In the genomic region with DNA sequence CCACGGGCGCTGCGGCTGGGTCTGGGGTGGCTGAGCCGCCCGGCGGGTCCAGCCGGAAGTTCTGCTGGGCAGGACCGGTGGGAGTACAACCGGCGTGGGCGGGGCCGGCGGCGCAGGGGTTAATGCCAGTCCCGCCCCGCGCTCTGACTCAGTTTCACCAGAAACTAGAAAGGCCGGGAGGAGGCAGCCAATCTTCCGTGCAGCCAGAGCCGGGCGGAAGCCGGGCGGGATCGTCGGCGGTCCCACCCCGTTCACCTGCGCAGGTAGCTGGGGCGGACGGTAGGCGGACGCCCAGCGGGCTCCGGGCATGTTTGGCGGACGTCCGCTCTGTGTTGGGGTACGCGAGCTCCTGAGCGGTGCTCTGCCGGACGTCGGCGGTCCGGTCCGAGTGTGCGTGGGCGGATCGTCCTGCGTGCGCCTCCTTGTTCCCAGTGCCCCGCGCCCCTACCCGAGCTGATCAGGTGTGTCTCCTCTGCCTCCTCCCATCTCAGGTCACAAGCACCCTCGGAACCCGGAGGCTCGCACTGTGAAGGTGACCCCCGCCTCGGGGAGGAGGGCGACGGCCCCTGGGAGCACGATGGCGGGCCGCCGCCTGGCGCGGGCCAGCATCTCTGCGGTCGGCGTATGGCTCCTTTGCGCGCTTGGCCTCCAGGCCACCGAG, we compare ENCODE assay signal across 9 mouse cellular contexts. TPM values are rescaled to one million over a fixed set of nuclear protein-coding genes. Genes with fewer than 3 reads are reported as not detected.
DNase-seq lines count a peak whose midpoint lies in the region; ATAC-seq lines count a peak whose summit lies in the region.
"Had no signal": no experiment of that assay in that cellular context is flagged by ENCODE, and none has a peak within 500 bp of the region (broad histone marks: within the 10 kb centered on the region; RNA-seq: fewer than 3 reads in every experiment).

A gene (plus strand): TSS at position 153 of the 661 bp plus-strand sequence.

- peak within 1 kb of the TSS; percentile 62 for H3K4me3 ChIP-seq in heart, embryonic 13.5 days
- peak within 1 kb of the TSS; percentile 41 for H3K4me3 ChIP-seq in hindbrain, embryonic 16.5 days (ENCODE audit: low read length)
- H3K4me3 ChIP-seq in liver, embryonic 13.5 days (replicated peaks), result peak within 1 kb of the TSS; percentile 49
- peak within 1 kb of the TSS; percentile 38 for H3K4me3 ChIP-seq in neural tube, embryonic 13.5 days

- H3K4me2 ChIP-seq in heart, embryonic 13.5 days, result peak within 1 kb of the TSS; percentile 84
- H3K4me2 ChIP-seq in hindbrain, embryonic 16.5 days (ENCODE audit: low read length), result peak within 1 kb of the TSS; percentile 59
- peak within 1 kb of the TSS; percentile 69 for H3K4me2 ChIP-seq in liver, embryonic 13.5 days
- peak within 1 kb of the TSS; percentile 63 for H3K4me2 ChIP-seq in neural tube, embryonic 13.5 days

- ATAC-seq in heart, embryonic 13.5 days (ENCODE audit: extremely low read depth, insufficient number of reproducible peaks, low FRiP score, low TSS enrichment), result no peak
- peak; percentile 37; the same call in 1 of the 2 replicates for ATAC-seq in hindbrain, embryonic 16.5 days
- ATAC-seq in liver, embryonic 13.5 days (ENCODE audit: low read depth), result no peak
- no peak for ATAC-seq in neural tube, embryonic 13.5 days (ENCODE audit: low read depth)
- no peak for ATAC-seq in erythroid progenitor cell, adult 5-6 weeks (replicated peaks; ENCODE audit: low FRiP score, poor library complexity, severe bottlenecking)

- H3K9me3 ChIP-seq in heart, embryonic 13.5 days, result no peaks in the 10 kb centered on the region
- H3K9me3 ChIP-seq in hindbrain, embryonic 16.5 days (ENCODE audit: control insufficient read depth, low read length), result no peaks in the 10 kb centered on the region
- H3K9me3 ChIP-seq in liver, embryonic 13.5 days (replicated peaks), result no peaks in the 10 kb centered on the region
- H3K9me3 ChIP-seq in neural tube, embryonic 13.5 days, result no peaks in the 10 kb centered on the region

- peak within 1 kb of the TSS; percentile 66 for H3K9ac ChIP-seq in heart, embryonic 13.5 days
- H3K9ac ChIP-seq in hindbrain, embryonic 16.5 days (ENCODE audit: low read depth, low read length), result peak within 1 kb of the TSS; percentile 39
- H3K9ac ChIP-seq in liver, embryonic 13.5 days, result no peak within 1 kb of the TSS
- peak within 1 kb of the TSS; percentile 43; the same call in 1 of the 2 replicates for H3K9ac ChIP-seq in neural tube, embryonic 13.5 days

- DNase-seq in heart, adult 11 months, result no peak
- peak; percentile 23 for DNase-seq in embryo, embryonic 10 days (ENCODE audit: low spot score)
- no peak for DNase-seq in liver, embryonic 13.5 days
- no peak for DNase-seq in left cerebral cortex, adult 18-20 months (ENCODE audit: low spot score in 2 of 2)

- H3K27me3 ChIP-seq in heart, embryonic 13.5 days (replicated peaks), result peaks cover 93% of the 10 kb centered on the region
- H3K27me3 ChIP-seq in hindbrain, embryonic 16.5 days (replicated peaks; ENCODE audit: control insufficient read depth, insufficient read depth, low read length), result peaks cover 48% of the 10 kb centered on the region
- peaks cover 83% of the 10 kb centered on the region for H3K27me3 ChIP-seq in liver, embryonic 13.5 days
- H3K27me3 ChIP-seq in neural tube, embryonic 13.5 days, result peaks cover 69% of the 10 kb centered on the region

- H3K27ac ChIP-seq in heart, embryonic 13.5 days (replicated peaks), result no peak within 1 kb of the TSS
- no peak within 1 kb of the TSS for H3K27ac ChIP-seq in hindbrain, embryonic 16.5 days (ENCODE audit: low read depth, low read length)
- no peak within 1 kb of the TSS for H3K27ac ChIP-seq in liver, embryonic 13.5 days
- H3K27ac ChIP-seq in neural tube, embryonic 13.5 days (replicated peaks), result no peak within 1 kb of the TSS

- peaks cover 13% of the 10 kb centered on the region for H3K4me1 ChIP-seq in heart, embryonic 13.5 days
- peaks cover 10% of the 10 kb centered on the region for H3K4me1 ChIP-seq in hindbrain, embryonic 16.5 days (ENCODE audit: control insufficient read depth, insufficient read depth, low read depth, low read length)
- peaks cover 12% of the 10 kb centered on the region for H3K4me1 ChIP-seq in liver, embryonic 13.5 days (replicated peaks)
- H3K4me1 ChIP-seq in neural tube, embryonic 13.5 days (replicated peaks), result peaks cover 13% of the 10 kb centered on the region

- under 1% methylated on average over 73 of the region's 73 CpGs for WGBS in heart, embryonic 13.5 days
- 0% methylated on average over 49 of the region's 73 CpGs for WGBS in hindbrain, embryonic 16.5 days
- 2% methylated on average over 73 of the region's 73 CpGs for WGBS in liver, embryonic 13.5 days (ENCODE audit: insufficient replicate concordance)
- under 1% methylated on average over 73 of the region's 73 CpGs for WGBS in neural tube, embryonic 13.5 days

- H3K36me3 ChIP-seq in heart, embryonic 13.5 days, result no peaks in the 10 kb centered on the region
- no peaks in the 10 kb centered on the region for H3K36me3 ChIP-seq in hindbrain, embryonic 16.5 days (ENCODE audit: control insufficient read depth, insufficient read depth, low read length)
- no peaks in the 10 kb centered on the region for H3K36me3 ChIP-seq in liver, embryonic 13.5 days
- no peaks in the 10 kb centered on the region for H3K36me3 ChIP-seq in neural tube, embryonic 13.5 days

RNA-seq across cellular contexts. Expression of the gene that starts here (rescaled TPM):
- polyA plus RNA-seq in heart, embryonic 13.5 days (2015; fragmentation: Nextera tagmentation; extraction: Ambion mirVana), result 0.96 and 1.0 TPM in 2 replicates
- polyA plus RNA-seq in hindbrain, embryonic 16.5 days (2015; fragmentation: Nextera tagmentation; extraction: Ambion mirVana), result 0.71 and 0.79 TPM in 2 replicates
- polyA plus RNA-seq in liver, embryonic 13.5 days (2015; fragmentation: Nextera tagmentation; extraction: Ambion mirVana), result 0.09 and 0.36 TPM in 2 replicates
- polyA plus RNA-seq in neural tube, embryonic 13.5 days (2015; fragmentation: Nextera tagmentation; extraction: Ambion mirVana), result 0.32 and 0.92 TPM in 2 replicates
- 1 to 10 TPM; 1.6 to 1.9 TPM for total RNA-seq in left cerebral cortex, adult 18-20 months (2021)
- total RNA-seq in erythroid progenitor cell, adult 5-6 weeks (2015; ENCODE audit: low replicate concordance), result not detected in 2 replicates
- not detected in 2 replicates for total RNA-seq in erythroid progenitor cell, adult 5-6 weeks (2017; ENCODE audit: low replicate concordance)
- total RNA-seq: MEL had no signal

Comparison
In these comparisons a context has a peak if more than half of its experiments do, and no peak if none do; other contexts are left out.
1. Peak in ATAC-seq, H3K4me3 ChIP-seq, H3K9ac ChIP-seq and H3K4me2 ChIP-seq in hindbrain, embryonic 16.5 days; RNA of the gene not detected or under 1 TPM.